Mouse (Mus musculus) heart, adult 2 months (tissue): ENCODE data around the gene Cox7a1. TPM values are rescaled to one million over a fixed set of nuclear protein-coding genes. Genes with fewer than 3 reads are reported as not detected.

Source experiments
- DNase-seq, 2 experiments: peaks; one replicate each; pipeline ENCODE4 v3.0.0; 2021
- H3K27ac ChIP-seq: fragments of 200-600 bp; 2 replicates; pipeline ENCODE4 v1.8.1; 2022
- H3K27me3 ChIP-seq: fragments of 200-500 bp; 2 replicates; pipeline ENCODE4 v1.6.1; 2012; ENCODE audit warnings: mild to moderate bottlenecking, low read length, inconsistent platforms, mixed read lengths; ENCODE audit not compliant: control insufficient read depth, insufficient read depth
- H3K36me3 ChIP-seq: fragments of 200-500 bp; 2 replicates; pipeline ENCODE4 v1.6.1; 2012; ENCODE audit warnings: low read length, inconsistent platforms; ENCODE audit not compliant: control insufficient read depth, insufficient read depth
- H3K4me1 ChIP-seq: fragments of 200-500 bp; 2 replicates; pipeline ENCODE4 v1.6.1; 2011; ENCODE audit warnings: low read length; ENCODE audit not compliant: control insufficient read depth, insufficient read depth
- H3K4me3 ChIP-seq: fragments of 200-600 bp; 2 replicates; pipeline ENCODE4 v1.8.1; 2022
- H3K79me2 ChIP-seq: fragments of 200-500 bp; replicated peaks from 2 replicates; pipeline ENCODE4 v1.6.1; 2012; ENCODE audit warnings: mild to moderate bottlenecking, inconsistent platforms, low read length, moderate library complexity, mixed read lengths; ENCODE audit not compliant: control insufficient read depth, insufficient read depth
- H3K9ac ChIP-seq: fragments of 200-500 bp; 2 replicates; pipeline ENCODE4 v1.6.1; 2012; ENCODE audit warnings: low read depth, mild to moderate bottlenecking, control low read depth, inconsistent platforms, low read length, mixed read lengths
- CTCF ChIP-seq: fragments of 200-600 bp; IDR thresholded peaks from 2 replicates; pipeline ENCODE4 v1.8.1; 2022; ENCODE audit warnings: antibody characterized with exemption, mild to moderate bottlenecking, moderate library complexity
- EP300 ChIP-seq: fragments of 200-500 bp; IDR thresholded peaks from 2 replicates; pipeline ENCODE4 v1.6.1; 2011; ENCODE audit warnings: low read depth, low read length, control low read depth; ENCODE audit not compliant: insufficient read depth
- POLR2A ChIP-seq: fragments of 200-500 bp; IDR thresholded peaks from 2 replicates; pipeline ENCODE4 v1.6.1; 2011; ENCODE audit warnings: mild to moderate bottlenecking, low read depth, low read length, control low read depth; ENCODE audit not compliant: insufficient read depth
- WGBS: fragments of 180-500 bp; shearing (Covaris S2); methylation state at CpG from one replicate; pipeline ENCODE4 v1.1.7; 2018; 5-methylcytosine and 5-hydroxymethylcytosine counted together
- intact Hi-C: fragments of 180-260 bp; cut with DNase I; formaldehyde crosslinking; loops from one replicate; pipeline ENCODE4 v1.15.1; 2025
- polyA plus RNA-seq: library from polyadenylated mRNA; depleted of rRNA; stranded (reverse); fragments of >200 nt; gene quantifications from 2 replicates; pipeline ENCODE4 v1.2.3, GENCODE M21; 2012
- total RNA-seq, 2 experiments: library from RNA; stranded (reverse); gene quantifications; 2 replicates each; pipeline ENCODE4 v1.2.3; 2021

Gene Cox7a1
- total and polyA plus RNA-seq, 3 experiments: 2,213 to 3,278 (median 2,711) TPM

DNA sequence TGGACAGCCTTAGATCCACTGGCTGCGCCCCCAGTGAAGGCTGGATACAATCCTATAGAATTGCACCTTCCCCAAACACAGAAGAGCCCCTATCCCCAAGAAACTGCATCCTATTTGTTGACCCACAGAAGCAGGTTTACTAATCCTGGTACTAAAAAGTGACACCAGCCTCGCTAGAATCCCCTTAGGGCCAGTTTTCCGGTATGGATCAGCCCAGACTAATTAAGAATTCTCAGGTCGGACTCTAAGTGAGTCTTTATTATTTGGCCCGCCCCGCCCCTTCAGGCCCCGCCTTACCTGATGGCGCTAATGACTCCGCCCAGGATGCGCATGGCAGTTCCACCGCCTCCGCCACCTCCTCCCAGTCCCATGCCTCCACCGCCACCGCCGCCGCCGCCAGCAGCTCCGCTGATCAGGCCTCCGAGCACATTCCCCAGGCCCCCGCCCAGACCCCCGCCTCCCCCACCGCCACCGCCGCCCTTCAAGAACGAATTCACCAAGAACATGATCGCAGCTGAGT is 9.7 kb downstream of the Cox7a1 start:
- DNase-seq: peak; percentile 86 to 88
- peaks cover 4% of the 10 kb centered on the region for H3K36me3 ChIP-seq
- no peaks in the 10 kb centered on the region for H3K79me2 ChIP-seq
- peak overlapping the region; percentile 92 for H3K9ac ChIP-seq
- 3% methylated on average over 26 of the region's 26 CpGs for WGBS
- TF ChIP-seq POLR2A: no peak; the same call in 1 of the 2 replicates
- intact Hi-C loops: loop anchor here (1.0 kb wide), 1 partner anchor 8 kb away; no protein-coding TSS in a partner anchor
- peak overlapping the region; percentile 94 for H3K27ac ChIP-seq
- H3K4me1 ChIP-seq: peaks cover 2% of the 10 kb centered on the region
- H3K4me3 ChIP-seq: peak overlapping the region; percentile 55
- H3K27me3 ChIP-seq: no peaks in the 10 kb centered on the region

DNA sequence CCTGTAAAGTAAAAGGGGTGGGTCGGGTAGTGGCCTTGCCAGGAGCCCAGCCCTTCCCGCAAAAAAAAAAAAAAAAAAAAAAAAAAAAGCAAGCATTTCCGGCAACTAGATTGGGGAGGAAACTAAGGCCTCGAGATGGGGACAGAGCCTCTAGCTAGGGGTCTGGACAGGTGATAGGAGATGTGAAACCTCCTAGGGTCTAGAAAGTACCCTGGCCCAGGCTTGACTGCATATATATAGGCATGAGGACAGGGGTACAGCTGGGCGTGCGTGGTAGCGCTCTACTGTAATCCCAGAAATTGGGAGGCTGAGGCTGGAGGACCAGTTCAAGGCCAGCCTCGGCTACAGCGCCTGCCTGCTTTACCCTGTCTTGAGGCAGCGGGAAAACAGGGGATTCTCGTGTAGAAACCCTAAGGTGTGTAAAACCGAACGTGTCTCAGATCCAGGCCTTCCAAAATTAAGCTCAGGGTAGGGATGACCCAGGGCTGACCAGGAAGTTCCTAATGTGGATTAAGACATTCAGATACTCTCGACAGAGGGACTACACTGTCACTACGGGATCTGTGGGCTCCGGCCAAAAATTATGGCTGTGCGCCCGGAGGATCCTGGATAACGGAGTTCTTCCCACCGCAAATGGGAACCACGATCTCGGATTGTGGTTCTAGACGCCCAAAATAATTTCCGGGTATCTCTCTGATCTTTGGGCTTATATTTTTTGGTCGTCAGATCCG is 10.3 kb downstream of the Cox7a1 start:
- peak overlapping the region; percentile 55 for H3K4me3 ChIP-seq
- peak overlapping the region; percentile 92 for H3K9ac ChIP-seq
- TF ChIP-seq CTCF: no peak
- TF ChIP-seq EP300: no peak
- no peak for TF ChIP-seq POLR2A
- H3K27ac ChIP-seq: peak overlapping the region; percentile 94
- H3K36me3 ChIP-seq: peaks cover 4% of the 10 kb centered on the region
- peak; percentile 59 to 69 for DNase-seq
- WGBS: under 1% methylated on average over 26 of the region's 26 CpGs
- H3K79me2 ChIP-seq: no peaks in the 10 kb centered on the region
- intact Hi-C loops: no loop called here
- H3K27me3 ChIP-seq: no peaks in the 10 kb centered on the region
- peaks cover 2% of the 10 kb centered on the region for H3K4me1 ChIP-seq

DNA sequence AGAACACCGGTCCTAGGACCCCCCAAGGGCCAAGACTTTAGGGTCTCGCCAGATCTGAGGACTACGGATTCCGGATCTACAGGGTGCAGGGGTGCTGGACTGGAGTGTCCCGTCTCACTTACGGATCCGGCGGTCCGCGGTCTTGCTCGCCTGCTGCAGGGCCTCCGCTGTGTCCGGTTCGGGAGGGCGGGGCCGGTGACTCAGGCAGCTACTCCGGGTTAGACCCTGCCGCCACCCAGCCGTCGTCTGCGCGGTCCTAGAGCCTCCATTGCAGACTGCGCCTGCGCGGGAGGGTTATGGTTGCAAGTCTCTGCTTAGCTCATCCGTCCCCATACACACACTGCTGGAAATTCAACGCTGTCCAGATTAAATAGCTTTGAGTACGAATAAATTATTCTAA is 10.9 kb downstream of the Cox7a1 start:
- Histone ChIP-seq H3K27ac (peak overlapping the region; percentile 94), H3K79me2 (no peaks in the 10 kb centered on the region), H3K36me3 (peaks cover 4% of the 10 kb centered on the region), H3K4me3 (peak overlapping the region; percentile 55), H3K27me3 (no peaks in the 10 kb centered on the region), H3K9ac (peak overlapping the region; percentile 92), H3K4me1 (peaks cover 2% of the 10 kb centered on the region)
- intact Hi-C loops: no loop called here
- TF ChIP-seq POLR2A (peak; percentile 86), EP300 (peak; percentile 76; the same call in 1 of the 2 replicates), CTCF (no peak)
- DNase-seq: peak; percentile 96 to 97
- WGBS: under 1% methylated on average over 28 of the region's 28 CpGs

DNA sequence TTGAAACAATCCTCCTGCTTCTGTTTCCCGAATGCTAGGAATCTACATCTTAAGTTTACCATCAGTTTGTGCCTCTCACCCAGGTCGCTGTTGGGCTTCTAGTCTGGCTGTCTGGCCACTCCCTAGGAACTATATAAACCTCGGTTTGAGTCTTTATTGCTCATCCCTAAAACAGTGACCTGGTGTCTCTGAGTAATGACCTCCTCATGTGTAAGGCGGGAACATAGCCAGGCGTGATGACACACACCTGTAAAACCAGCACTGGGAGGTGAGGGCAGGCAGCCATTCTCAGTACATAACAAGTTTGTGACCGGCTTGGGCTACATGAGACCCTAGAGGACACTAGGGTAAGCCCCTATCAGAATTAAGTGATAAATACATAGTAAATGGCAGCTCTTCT is 11.5 kb downstream of the Cox7a1 start:
- Histone ChIP-seq H3K4me1 (peaks cover 4% of the 10 kb centered on the region), H3K4me3 (no peak overlapping the region), H3K27ac (no peak overlapping the region), H3K79me2 (no peaks in the 10 kb centered on the region), H3K27me3 (no peaks in the 10 kb centered on the region), H3K9ac (no peak overlapping the region), H3K36me3 (peaks cover 4% of the 10 kb centered on the region)
- intact Hi-C loops: no loop called here
- WGBS: 68% methylated on average over 6 of the region's 6 CpGs
- DNase-seq: no peak
- no peak for TF ChIP-seq CTCF
- no peak for TF ChIP-seq POLR2A
- TF ChIP-seq EP300: no peak

DNA sequence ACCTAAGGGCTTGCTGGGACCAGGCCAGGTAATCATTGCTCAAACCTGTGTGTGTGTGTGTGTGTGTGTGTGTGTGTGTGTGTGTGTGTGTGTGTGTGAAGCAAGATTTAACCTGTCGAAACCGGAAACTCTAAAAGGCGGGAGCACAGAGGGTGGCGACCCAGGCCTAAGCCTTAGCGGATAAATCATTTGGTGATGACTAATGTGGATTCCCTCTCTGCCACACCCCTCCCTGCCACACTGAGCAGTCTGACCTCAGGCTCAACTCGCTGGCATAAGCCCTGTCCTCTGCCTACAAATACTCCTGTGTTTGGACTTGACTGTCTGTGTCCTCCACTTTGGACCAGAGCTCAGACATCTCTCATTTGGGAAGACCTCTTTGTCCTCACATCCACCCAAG is 12.2 kb downstream of the Cox7a1 start:
- WGBS: 58% methylated on average over 6 of the region's 6 CpGs
- H3K79me2 ChIP-seq: no peaks in the 10 kb centered on the region
- H3K9ac ChIP-seq: no peak overlapping the region
- H3K4me1 ChIP-seq: peaks cover 4% of the 10 kb centered on the region
- no peak overlapping the region for H3K27ac ChIP-seq
- TF ChIP-seq CTCF (no peak), EP300 (no peak), POLR2A (no peak)
- no peak overlapping the region for H3K4me3 ChIP-seq
- peaks cover 4% of the 10 kb centered on the region for H3K36me3 ChIP-seq
- H3K27me3 ChIP-seq: no peaks in the 10 kb centered on the region
- intact Hi-C loops: no loop called here
- no peak for DNase-seq

DNA sequence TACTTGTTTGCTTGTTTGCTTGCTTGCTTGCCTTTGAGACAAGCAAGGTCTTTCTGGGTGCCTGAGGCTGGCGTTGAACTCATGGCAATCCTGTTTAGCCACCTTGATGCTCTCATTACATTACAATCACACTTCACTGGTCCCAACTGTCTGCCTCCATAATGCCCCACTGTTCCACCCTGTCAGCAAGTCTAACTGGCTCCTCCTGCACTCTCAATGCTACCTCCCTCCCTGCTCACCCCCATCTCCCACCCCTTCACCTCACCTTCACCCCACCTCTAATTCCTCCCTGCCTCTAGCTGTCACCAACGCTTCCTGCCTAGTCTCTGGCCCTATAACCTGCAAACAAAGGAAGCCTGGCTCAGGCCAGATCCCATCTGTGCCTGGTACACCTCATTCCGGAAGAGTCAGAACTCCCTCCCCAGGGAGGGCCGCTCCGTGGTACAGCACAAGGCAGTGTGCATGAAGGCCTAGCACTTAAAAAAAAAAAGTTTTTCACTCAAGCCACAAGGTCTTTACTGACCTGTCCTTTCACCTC is 13.7 kb downstream of the Cox7a1 start:
- Histone ChIP-seq H3K79me2 (no peaks in the 10 kb centered on the region), H3K9ac (no peak overlapping the region), H3K27ac (no peak overlapping the region), H3K27me3 (no peaks in the 10 kb centered on the region), H3K4me3 (no peak overlapping the region), H3K36me3 (peaks cover 4% of the 10 kb centered on the region), H3K4me1 (peaks cover 4% of the 10 kb centered on the region)
- intact Hi-C loops: loop anchor here (1.0 kb wide), 1 partner anchor 16 kb away; no protein-coding TSS in a partner anchor
- peak in 1 of 2 experiments; percentile 15 for DNase-seq
- 56% methylated on average over 5 of the region's 5 CpGs for WGBS
- TF ChIP-seq EP300 (no peak), CTCF (no peak), POLR2A (no peak)
